Mouse (Mus musculus) ES-Bruce4 (cell line): ENCODE results near the gene Fam207a. TPM values are rescaled to one million over a fixed set of nuclear protein-coding genes. Genes with fewer than 3 reads are reported as not detected.

ENCODE experiments used
- H3K27ac ChIP-seq: 2 replicates; pipeline ENCODE4 v1.5.1; 2012; ENCODE audit warnings: low read length, inconsistent platforms; ENCODE audit not compliant: insufficient read depth
- H3K27me3 ChIP-seq: 2 replicates; pipeline ENCODE4 v1.6.1; 2012; ENCODE audit warnings: mild to moderate bottlenecking, low read length, inconsistent platforms; ENCODE audit not compliant: control insufficient read depth, poor library complexity, insufficient read depth, severe bottlenecking
- H3K36me3 ChIP-seq: 2 replicates; pipeline ENCODE4 v1.6.1; 2012; ENCODE audit warnings: inconsistent platforms, mild to moderate bottlenecking, low read length, moderate library complexity; ENCODE audit not compliant: control insufficient read depth, poor library complexity, insufficient read depth, severe bottlenecking
- H3K4me1 ChIP-seq: one replicate; pipeline ENCODE4 v1.8.1; 2011; ENCODE audit warnings: low read length; ENCODE audit not compliant: control insufficient read depth, insufficient read depth
- H3K4me3 ChIP-seq: 2 replicates; pipeline ENCODE4 v1.5.1; 2011; ENCODE audit warnings: low read depth, mild to moderate bottlenecking, low read length
- H3K9ac ChIP-seq: 2 replicates; pipeline ENCODE4 v1.6.1; 2012; ENCODE audit warnings: low read depth, mild to moderate bottlenecking, inconsistent platforms; ENCODE audit not compliant: poor library complexity, severe bottlenecking
- H3K9me3 ChIP-seq: replicated peaks from 2 replicates; pipeline ENCODE4 v1.6.1; 2012; ENCODE audit warnings: mild to moderate bottlenecking, low read length, inconsistent platforms; ENCODE audit not compliant: control insufficient read depth, poor library complexity, insufficient read depth, severe bottlenecking
- CTCF ChIP-seq: IDR thresholded peaks from one replicate; pipeline ENCODE4 v1.8.1; 2011; ENCODE audit warnings: low read depth, low read length
- EP300 ChIP-seq: IDR thresholded peaks from 2 replicates; pipeline ENCODE4 v1.6.1; 2011; ENCODE audit warnings: low read depth, low read length; ENCODE audit not compliant: insufficient read depth
- POLR2A ChIP-seq: IDR thresholded peaks from one replicate; pipeline ENCODE4 v1.8.1; 2011; ENCODE audit warnings: low read length; ENCODE audit not compliant: insufficient read depth
- polyA plus RNA-seq: library from polyadenylated mRNA; stranded (reverse); fragments of >200 nt; gene quantifications from 2 replicates; pipeline ENCODE4 v1.2.4, GENCODE M21; 2011; ENCODE audit warnings: low read depth; ENCODE audit not compliant: missing spikeins, insufficient read depth, insufficient read length

The Fam207a gene
- polyA plus RNA-seq, 1 experiment: 23.2 TPM

- Histone ChIP-seq H3K27ac (no peak overlapping the region), H3K4me1 (no peaks in the 10 kb centered on the region), H3K9ac (no peak overlapping the region), H3K4me3 (no peak overlapping the region), H3K36me3 (no peaks in the 10 kb centered on the region), H3K9me3 (no peaks in the 10 kb centered on the region), H3K27me3 (no peaks in the 10 kb centered on the region)
- TF ChIP-seq EP300 (no peak), POLR2A (no peak), CTCF (peak; percentile 31)
Measured at GRCm38 (mm10) chr10:77442250-77442649, 73.3 kb downstream of the Fam207a start.

GRCm38 (mm10) chr10:77441812-77442211, 73.8 kb downstream of the Fam207a start:
- H3K4me1 ChIP-seq: no peaks in the 10 kb centered on the region
- H3K36me3 ChIP-seq: no peaks in the 10 kb centered on the region
- no peaks in the 10 kb centered on the region for H3K27me3 ChIP-seq

GRCm38 (mm10) chr10:77440841-77441755, 74.5 kb downstream of the Fam207a start:
- Histone ChIP-seq H3K27me3 (no peaks in the 10 kb centered on the region), H3K27ac (no peak overlapping the region), H3K9ac (no peak overlapping the region), H3K36me3 (no peaks in the 10 kb centered on the region), H3K4me3 (no peak overlapping the region), H3K9me3 (no peaks in the 10 kb centered on the region), H3K4me1 (no peaks in the 10 kb centered on the region)
- no peak for TF ChIP-seq CTCF
- no peak for TF ChIP-seq POLR2A
- TF ChIP-seq EP300: no peak

More at GRCm38 (mm10) chr10:77441812-77442211, 73.8 kb downstream of the Fam207a start:
- no peak overlapping the region for H3K27ac ChIP-seq
- H3K9me3 ChIP-seq: no peaks in the 10 kb centered on the region
- no peak for TF ChIP-seq POLR2A
- H3K9ac ChIP-seq: no peak overlapping the region
- no peak overlapping the region for H3K4me3 ChIP-seq

DNA sequence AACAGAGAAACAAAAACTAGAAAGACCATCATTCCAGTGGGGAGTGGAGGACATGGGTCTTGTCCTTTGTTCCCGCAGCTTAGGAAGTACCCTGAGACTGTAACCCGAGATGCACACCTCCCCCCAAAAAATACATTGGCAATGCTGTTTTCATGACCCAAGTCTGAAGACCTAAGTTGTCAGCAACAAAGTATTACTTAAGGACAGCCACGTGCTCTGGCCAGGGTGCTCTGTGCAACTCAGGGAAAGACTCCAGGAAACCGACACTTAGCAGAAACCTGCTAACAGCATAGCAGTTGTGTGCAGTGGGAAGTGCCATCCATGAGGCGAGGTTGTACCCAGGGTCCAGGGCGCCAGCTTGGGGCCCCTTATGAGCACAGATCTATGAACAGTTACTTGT, 75.3 kb downstream of the Fam207a start:
- Histone ChIP-seq H3K36me3 (no peaks in the 10 kb centered on the region), H3K9me3 (no peaks in the 10 kb centered on the region), H3K27ac (no peak overlapping the region), H3K4me3 (no peak overlapping the region), H3K9ac (no peak overlapping the region), H3K27me3 (no peaks in the 10 kb centered on the region), H3K4me1 (no peaks in the 10 kb centered on the region)
- TF ChIP-seq POLR2A (no peak), CTCF (no peak)

- no peak overlapping the region for H3K9ac ChIP-seq
- TF ChIP-seq POLR2A: no peak
- TF ChIP-seq EP300: no peak
- TF ChIP-seq CTCF: no peak
- H3K27ac ChIP-seq: no peak overlapping the region
- no peaks in the 10 kb centered on the region for H3K27me3 ChIP-seq
- no peak overlapping the region for H3K4me3 ChIP-seq
- no peaks in the 10 kb centered on the region for H3K36me3 ChIP-seq
- no peaks in the 10 kb centered on the region for H3K4me1 ChIP-seq
- no peaks in the 10 kb centered on the region for H3K9me3 ChIP-seq
Measured at GRCm38 (mm10) chr10:77439026-77439425, 76.6 kb downstream of the Fam207a start.

DNA sequence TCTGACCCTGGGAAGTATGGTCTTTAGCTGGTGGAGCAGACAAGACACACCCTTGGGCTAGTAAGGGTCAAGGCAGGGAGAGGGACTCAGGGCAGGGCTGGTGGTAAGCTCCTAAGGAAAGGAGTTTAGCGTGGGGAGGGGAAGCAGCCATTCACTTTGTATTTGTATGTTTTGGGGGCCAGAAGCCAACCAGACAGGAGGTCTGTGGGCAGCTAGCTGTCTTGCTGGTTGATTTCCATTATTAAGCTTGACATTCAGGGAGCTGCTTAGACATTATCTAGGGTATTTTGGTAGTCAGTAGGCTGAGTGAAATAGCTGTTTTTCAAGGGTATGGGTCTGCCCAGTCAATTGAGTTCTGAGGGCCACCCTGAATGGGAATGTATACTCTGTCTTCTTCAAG, 77.6 kb downstream of the Fam207a start:
- Histone ChIP-seq H3K9me3 (no peaks in the 10 kb centered on the region), H3K4me1 (no peaks in the 10 kb centered on the region), H3K4me3 (no peak overlapping the region), H3K9ac (no peak overlapping the region), H3K27me3 (no peaks in the 10 kb centered on the region), H3K36me3 (no peaks in the 10 kb centered on the region), H3K27ac (no peak overlapping the region)
- TF ChIP-seq POLR2A: no peak
- no peak for TF ChIP-seq CTCF
- no peak for TF ChIP-seq EP300

Other genes starting within 250 kb of the Fam207a start
- 8.8 and 9.7 TPM in 2 replicates for gene Adarb1, start 97.5 kb downstream of the Fam207a start, polyA plus RNA-seq
- 0.61 and 0.82 TPM in 2 replicates for gene Itgb2, start 14.5 kb upstream of the Fam207a start, polyA plus RNA-seq
- gene Pttg1ip, start 65.9 kb upstream of the Fam207a start, polyA plus RNA-seq: 83.2 and 89.6 TPM in 2 replicates
- gene Sumo3, start 90.3 kb upstream of the Fam207a start, polyA plus RNA-seq: 218 and 242 TPM in 2 replicates
- 50.7 and 57.6 TPM in 2 replicates for gene Gm49325, start 90.4 kb upstream of the Fam207a start, polyA plus RNA-seq
- gene Ube2g2, start 106.5 kb upstream of the Fam207a start, polyA plus RNA-seq: 40.2 and 43.2 TPM in 2 replicates
- gene Tspear, start 170.8 kb upstream of the Fam207a start, polyA plus RNA-seq: 0.91 and 1.2 TPM in 2 replicates
- not detected in 2 replicates for gene Gm19402, start 175.0 kb upstream of the Fam207a start, polyA plus RNA-seq
- gene Gm9508, start 181.4 kb upstream of the Fam207a start, polyA plus RNA-seq: not detected in 2 replicates
- not detected in 2 replicates for gene Gm10272, start 190.8 kb upstream of the Fam207a start, polyA plus RNA-seq
- gene Gm10024, start 195.7 kb upstream of the Fam207a start, polyA plus RNA-seq: not detected in 2 replicates
- gene Gm10142, start 200.0 kb upstream of the Fam207a start, polyA plus RNA-seq: not detected in 2 replicates
- gene Krtap12-1, start 204.8 kb upstream of the Fam207a start, polyA plus RNA-seq: not detected in 2 replicates
- not detected in 2 replicates for gene Gm10100, start 210.7 kb upstream of the Fam207a start, polyA plus RNA-seq
- gene Gm18596, start 226.9 kb upstream of the Fam207a start, polyA plus RNA-seq: not detected in 2 replicates
- gene Gm9736, start 235.6 kb upstream of the Fam207a start, polyA plus RNA-seq: not detected in 2 replicates
- gene Gm3233, start 243.9 kb upstream of the Fam207a start, polyA plus RNA-seq: not detected in 2 replicates